Mouse (Mus musculus) CH12.LX (cell line): Measurements from ENCODE around the gene Ngef. TPM values are rescaled to one million over a fixed set of nuclear protein-coding genes. Genes with fewer than 3 reads are reported as not detected.
A peak's percentile ranks its signal among the peaks of the same experiment; 100 is the strongest.

Experiments
- DNase-seq: peaks from one replicate; pipeline ENCODE4 v3.0.0-alpha.2; 2013; ENCODE audit errors: extremely low read depth
- H3K27ac ChIP-seq: 2 replicates; pipeline ENCODE4 v1.5.1; 2012; ENCODE audit warnings: low read depth, mild to moderate bottlenecking, control low read depth, moderate library complexity; ENCODE audit not compliant: insufficient read depth
- H3K27me3 ChIP-seq: replicated peaks from 2 replicates; pipeline ENCODE3; 2012; ENCODE audit warnings: inconsistent platforms
- H3K36me3 ChIP-seq, 2 experiments: replicated peaks in 1 of 2; 2 replicates each; pipeline versions ENCODE3 to v1.6.1; 2012; ENCODE audit warnings: inconsistent platforms in 1 of 2, low read length in 1 of 2, mild to moderate bottlenecking in 1 of 2, mixed read lengths in 1 of 2, moderate library complexity in 1 of 2; ENCODE audit not compliant: control insufficient read depth in 1 of 2, insufficient read depth in 1 of 2
- H3K4me1 ChIP-seq, 2 experiments: 2 replicates each; pipeline ENCODE4 v1.6.1; 2012; ENCODE audit warnings: inconsistent platforms in 1 of 2, moderate library complexity in 1 of 2; ENCODE audit not compliant: insufficient read depth in 2 of 2, control insufficient read depth in 1 of 2
- H3K4me2 ChIP-seq: 2 replicates; pipeline ENCODE4 v1.6.1; 2012; ENCODE audit warnings: low read depth, mild to moderate bottlenecking, control low read depth; ENCODE audit not compliant: poor library complexity, insufficient read depth, severe bottlenecking
- H3K4me3 ChIP-seq, 3 experiments: fragments of 150-350 bp in 1 of 3; sonication (generic) in 1 of 3; replicated peaks in 1 of 3; 2 replicates each; pipeline versions ENCODE3 to v1.5.1; 2011 to 2012; ENCODE audit warnings: low read depth in 2 of 3, low read length in 2 of 3, mild to moderate bottlenecking in 2 of 3, moderate library complexity in 2 of 3, control low read depth in 1 of 3, improper control_type of control experiment in 1 of 3, inconsistent platforms in 1 of 3, mixed read lengths in 1 of 3; ENCODE audit not compliant: poor library complexity in 1 of 3
- H3K79me2 ChIP-seq: replicated peaks from 2 replicates; pipeline ENCODE4 v1.6.1; 2012; ENCODE audit warnings: mild to moderate bottlenecking, moderate library complexity; ENCODE audit not compliant: control insufficient read depth, poor library complexity, insufficient read depth, severe bottlenecking; ENCODE audit errors: extremely low read depth
- H3K9ac ChIP-seq: 2 replicates; pipeline ENCODE4 v1.6.1; 2012; ENCODE audit warnings: low read depth, mild to moderate bottlenecking, control low read depth, moderate library complexity; ENCODE audit not compliant: insufficient read depth
- H3K9me3 ChIP-seq: replicated peaks from 2 replicates; pipeline ENCODE3; 2012; ENCODE audit warnings: low read length, inconsistent platforms, mixed read lengths
- CHD1 ChIP-seq: IDR thresholded peaks from 2 replicates; pipeline ENCODE4 v1.6.1; 2012; ENCODE audit warnings: low read depth, low read length, improper control_type of control experiment, inconsistent platforms
- CHD2 ChIP-seq: IDR thresholded peaks from 2 replicates; pipeline ENCODE4 v1.6.1; 2011; ENCODE audit warnings: low read length, improper control_type of control experiment
- CTCF ChIP-seq, 2 experiments: IDR thresholded peaks in 1 of 2; conservative IDR thresholded peaks in 1 of 2; 2 replicates each; pipeline ENCODE4 v1.5.1; 2011 to 2012; ENCODE audit warnings: low read depth in 2 of 2, low read length in 2 of 2, improper control_type of control experiment in 1 of 2, inconsistent platforms in 1 of 2, mild to moderate bottlenecking in 1 of 2, moderate library complexity in 1 of 2
- E2F4 ChIP-seq: IDR thresholded peaks from 2 replicates; pipeline ENCODE4 v1.6.1; 2011; ENCODE audit warnings: low read depth, low read length, improper control_type of control experiment; ENCODE audit not compliant: insufficient replicate concordance
- ETS1 ChIP-seq: conservative IDR thresholded peaks from 2 replicates; pipeline ENCODE4 v1.6.1; 2012; ENCODE audit warnings: low read depth, mild to moderate bottlenecking, inconsistent platforms, low read length, improper control_type of control experiment, moderate library complexity
- HCFC1 ChIP-seq: IDR thresholded peaks from 2 replicates; pipeline ENCODE4 v1.6.1; 2012; ENCODE audit warnings: low read depth, mild to moderate bottlenecking, inconsistent platforms, low read length, improper control_type of control experiment
- JUND ChIP-seq: conservative IDR thresholded peaks from 2 replicates; pipeline ENCODE4 v1.6.1; 2011; ENCODE audit warnings: low read depth, low read length, improper control_type of control experiment
- MEF2A ChIP-seq: IDR thresholded peaks from 2 replicates; pipeline ENCODE4 v1.6.1; 2014; ENCODE audit warnings: low read depth, mild to moderate bottlenecking, inconsistent platforms, low read length, improper control_type of control experiment, borderline replicate concordance
- MXI1 ChIP-seq: IDR thresholded peaks from 2 replicates; pipeline ENCODE4 v1.6.1; 2011; ENCODE audit warnings: mild to moderate bottlenecking, low read depth, low read length, improper control_type of control experiment
- NELFE ChIP-seq: IDR thresholded peaks from 2 replicates; pipeline ENCODE4 v1.6.1; 2011; ENCODE audit warnings: low read depth, low read length, improper control_type of control experiment
- RAD21 ChIP-seq: IDR thresholded peaks from 2 replicates; pipeline ENCODE4 v1.6.1; 2011; ENCODE audit warnings: low read depth, mild to moderate bottlenecking, low read length, improper control_type of control experiment, moderate library complexity
- RCOR1 ChIP-seq: conservative IDR thresholded peaks from 2 replicates; pipeline ENCODE4 v1.6.1; 2012; ENCODE audit warnings: low read depth, mild to moderate bottlenecking, inconsistent platforms, low read length, improper control_type of control experiment
- SMC3 ChIP-seq: IDR thresholded peaks from 2 replicates; pipeline ENCODE4 v1.6.1; 2011; ENCODE audit warnings: low read depth, low read length, improper control_type of control experiment
- TBP ChIP-seq: conservative IDR thresholded peaks from 2 replicates; pipeline ENCODE4 v1.6.1; 2011; ENCODE audit warnings: low read depth, low read length, improper control_type of control experiment
- dilution Hi-C: fragments of 300-500 bp; cut with MboI; formaldehyde crosslinking; loops from 2 replicates; pipeline ENCODE4 v1.14.3; 2020; ENCODE audit warnings: low sequenced_read_pairs; ENCODE audit not compliant: extremely low pct_unique_long_range_greater_than_20kb, extremely low pct_ligation_motif_present
- in situ Hi-C: fragments of 300-500 bp; cut with MboI; formaldehyde crosslinking; loops from 3 replicates; pipeline ENCODE4 v1.14.3; 2019; ENCODE audit warnings: low sequenced_read_pairs, low pct_ligation_motif_present, low pct_unique_long_range_greater_than_20kb, mixed read lengths
- polyA plus RNA-seq: library from polyadenylated mRNA; unstranded; fragments of >175 nt; gene quantifications from 2 replicates; pipeline ENCODE4 v1.2.1, GENCODE M21; 2012; ENCODE audit warnings: low read depth; ENCODE audit not compliant: insufficient read length
- total RNA-seq, 2 experiments: library from RNA; depleted of rRNA; stranded (reverse); fragments of 300-350 nt in 1 of 2; fragments of >200 nt in 1 of 2; gene quantifications; 2 replicates each; pipeline ENCODE4 v1.2.3; 2012 to 2014

The Ngef gene
- total and polyA plus RNA-seq, 3 experiments = not detected

DNA sequence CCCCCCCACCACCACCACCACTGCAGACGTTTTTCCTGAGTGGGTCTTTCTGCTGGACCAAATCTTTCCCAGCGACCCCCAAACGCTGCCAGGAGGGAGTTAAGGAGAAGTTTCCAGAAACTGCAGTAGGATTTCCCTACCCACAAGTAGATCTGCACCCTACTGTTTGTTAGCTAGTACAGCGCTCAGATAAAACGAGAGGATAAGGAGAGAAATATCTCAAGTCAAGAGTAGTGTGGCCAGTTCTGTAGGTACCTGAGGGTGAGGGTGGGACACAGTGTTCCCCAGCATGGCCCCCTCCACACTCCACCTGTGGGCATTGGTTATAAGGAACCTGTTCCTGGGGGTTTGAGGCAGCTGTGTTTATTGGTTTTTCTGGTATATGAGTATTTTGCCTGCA is 62.8 kb downstream of the Ngef start:
- in situ Hi-C loops = no loop called here
- H3K4me1 ChIP-seq = peaks cover 0 to 8% of the 10 kb centered on the region in 2 experiments; a peak in 1 of 4 replicates
- H3K79me2 ChIP-seq = no peaks in the 10 kb centered on the region
- no peak overlapping the region for H3K9ac ChIP-seq
- no peak for DNase-seq
- dilution Hi-C loops = no loop called here
- H3K27me3 ChIP-seq = peaks cover 6% of the 10 kb centered on the region
- H3K4me3 ChIP-seq = no peak overlapping the region
- no peak overlapping the region for H3K4me2 ChIP-seq
- peaks cover 16% of the 10 kb centered on the region for H3K9me3 ChIP-seq
- TF ChIP-seq CHD1 = no peak
- TF ChIP-seq HCFC1 = no peak
- no peak for TF ChIP-seq ETS1
- no peak for TF ChIP-seq CTCF (conservative IDR thresholded peaks at IDR 0.05 in 1 of 2, IDR thresholded peaks at IDR 0.05 in 1 of 2; ENCODE audit: low read depth in 2 of 2, low read length in 2 of 2)
- TF ChIP-seq RCOR1 = no peak
- TF ChIP-seq MEF2A = no peak
- no peak for TF ChIP-seq E2F4
- no peak for TF ChIP-seq MXI1
- no peak for TF ChIP-seq CHD2
- no peak for TF ChIP-seq NELFE
- TF ChIP-seq SMC3 = no peak
- TF ChIP-seq RAD21 = no peak
- no peak overlapping the region for H3K27ac ChIP-seq
- H3K36me3 ChIP-seq = no peaks in the 10 kb centered on the region

- H3K4me3 ChIP-seq = peak overlapping the region in 1 of 3 experiments; percentile 17
- no peaks in the 10 kb centered on the region for H3K79me2 ChIP-seq
- H3K9me3 ChIP-seq = peaks cover 13% of the 10 kb centered on the region
- peaks cover 0 to 8% of the 10 kb centered on the region in 2 experiments; a peak in 1 of 4 replicates for H3K4me1 ChIP-seq
- H3K4me2 ChIP-seq = peak overlapping the region; percentile 63
- in situ Hi-C loops = no loop called here
- H3K27ac ChIP-seq = no peak overlapping the region
- no peak for DNase-seq
- dilution Hi-C loops = no loop called here
- no peak overlapping the region for H3K9ac ChIP-seq
- no peaks in the 10 kb centered on the region for H3K36me3 ChIP-seq
- peaks cover 6% of the 10 kb centered on the region for H3K27me3 ChIP-seq
- TF ChIP-seq E2F4 = no peak
- no peak for TF ChIP-seq RCOR1
- no peak for TF ChIP-seq CTCF (conservative IDR thresholded peaks at IDR 0.05 in 1 of 2, IDR thresholded peaks at IDR 0.05 in 1 of 2; ENCODE audit: low read depth in 2 of 2, low read length in 2 of 2)
- TF ChIP-seq TBP = no peak
- no peak for TF ChIP-seq JUND
These were observed 63.4 kb downstream of the Ngef start for GRCm38 (mm10) chr1:87510166-87510691.
